Mouse (Mus musculus): ENCODE measurements around the gene Ntm. TPM values are rescaled to one million over a fixed set of nuclear protein-coding genes. Genes with fewer than 3 reads are reported as not detected.

Gene Ntm
- total RNA-seq, 2 experiments from 2014 or later = 13.4 to 15.8 TPM

GRCm38 (mm10) chr9:29653678-29654235, 309.2 kb downstream of the Ntm start:
- DNase-seq = no peak

GRCm38 (mm10) chr9:29652854-29653253, 310.1 kb downstream of the Ntm start:
- no peak for DNase-seq

GRCm38 (mm10) chr9:29651856-29652255, 311.1 kb downstream of the Ntm start:
- DNase-seq = no peak

- DNase-seq = no peak
Observed at GRCm38 (mm10) chr9:29651226-29651625, 311.7 kb downstream of the Ntm start.

- peak; percentile 49 for DNase-seq
Observed at GRCm38 (mm10) chr9:29650679-29651078, 312.3 kb downstream of the Ntm start.

- DNase-seq = no peak
Observed at GRCm38 (mm10) chr9:29650266-29650665, 312.7 kb downstream of the Ntm start.

GRCm38 (mm10) chr9:29648256-29648655, 314.7 kb downstream of the Ntm start:
- DNase-seq = no peak

- no peak for DNase-seq
Observed at GRCm38 (mm10) chr9:29647764-29648163, 315.2 kb downstream of the Ntm start.

- DNase-seq = no peak
Observed at GRCm38 (mm10) chr9:29645796-29646400, 317.0 kb downstream of the Ntm start.

GRCm38 (mm10) chr9:29642997-29643657, 319.8 kb downstream of the Ntm start:
- peak; percentile 84 for DNase-seq

- no peak for DNase-seq
Observed at GRCm38 (mm10) chr9:29637335-29637734, 325.6 kb downstream of the Ntm start.

GRCm38 (mm10) chr9:29617181-29617580, 345.8 kb downstream of the Ntm start:
- DNase-seq = peak; percentile 14

GRCm38 (mm10) chr9:29612020-29612612, 350.8 kb downstream of the Ntm start:
- no peak for DNase-seq

- DNase-seq = no peak
Observed at GRCm38 (mm10) chr9:29610867-29611266, 352.1 kb downstream of the Ntm start.

GRCm38 (mm10) chr9:29597665-29598064, 365.3 kb downstream of the Ntm start:
- DNase-seq = no peak

- DNase-seq = no peak
Observed at GRCm38 (mm10) chr9:29595321-29595720, 367.6 kb downstream of the Ntm start.

GRCm38 (mm10) chr9:29594537-29595294, 368.2 kb downstream of the Ntm start:
- no peak for DNase-seq

- DNase-seq = no peak
Observed at GRCm38 (mm10) chr9:29587376-29587775, 375.6 kb downstream of the Ntm start.

- DNase-seq = no peak
Observed at GRCm38 (mm10) chr9:29586381-29586770, 376.6 kb downstream of the Ntm start.

GRCm38 (mm10) chr9:29585746-29586380, 377.1 kb downstream of the Ntm start:
- peak; percentile 64 for DNase-seq

GRCm38 (mm10) chr9:29578226-29578625, 384.7 kb downstream of the Ntm start:
- no peak for DNase-seq

- DNase-seq = no peak
Observed at GRCm38 (mm10) chr9:29576051-29576533, 386.8 kb downstream of the Ntm start.

Measured in heart, postnatal 4 days (tissue).